Mouse (Mus musculus) heart, embryonic 16.5 days (tissue): Measurements from ENCODE around the gene Dnm3. TPM values are rescaled to one million over a fixed set of nuclear protein-coding genes. Genes with fewer than 3 reads are reported as not detected.

Experiments
- ATAC-seq: fragments of 200-750 bp; cut with Nextera tagmentation; replicated peaks from 2 replicates; pipeline ENCODE4 v1.8.0; 2017; ENCODE audit warnings: moderate number of reproducible peaks; ENCODE audit not compliant: insufficient read depth, low FRiP score; ENCODE audit errors: extremely low read depth
- H3K27ac ChIP-seq: fragments of 300-500 bp; sonication (generic); 2 replicates; pipeline ENCODE4 v1.5.1; 2014; ENCODE audit warnings: mild to moderate bottlenecking, low read length, control low read depth, moderate library complexity
- H3K27me3 ChIP-seq: fragments of 300-500 bp; sonication (generic); 2 replicates; pipeline ENCODE4 v1.6.1; 2014; ENCODE audit warnings: low read length, mixed read lengths; ENCODE audit not compliant: control insufficient read depth, insufficient read depth
- H3K36me3 ChIP-seq: fragments of 300-500 bp; sonication (generic); 2 replicates; pipeline ENCODE4 v1.6.1; 2014; ENCODE audit not compliant: control insufficient read depth, insufficient read depth
- H3K4me1 ChIP-seq: fragments of 300-500 bp; sonication (generic); 2 replicates; pipeline ENCODE4 v1.6.1; 2014; ENCODE audit warnings: low read length, mixed read lengths; ENCODE audit not compliant: control insufficient read depth, insufficient read depth
- H3K4me2 ChIP-seq: fragments of 300-500 bp; sonication (generic); 2 replicates; pipeline ENCODE4 v1.6.1; 2014; ENCODE audit warnings: low read depth, mild to moderate bottlenecking, control low read depth, low read length
- H3K4me3 ChIP-seq: fragments of 300-500 bp; sonication (generic); 2 replicates; pipeline ENCODE4 v1.5.1; 2014; ENCODE audit warnings: mild to moderate bottlenecking, control low read depth, low read length
- H3K9ac ChIP-seq: fragments of 300-500 bp; sonication (generic); 2 replicates; pipeline ENCODE4 v1.6.1; 2014; ENCODE audit warnings: low read length, control low read depth
- H3K9me3 ChIP-seq: fragments of 300-500 bp; sonication (generic); replicated peaks from 2 replicates; pipeline ENCODE4 v1.6.1; 2016; ENCODE audit warnings: low read length; ENCODE audit not compliant: control insufficient read depth
- WGBS: fragments of 180-500 bp; shearing (Covaris S2); extraction: QIAGEN DNeasy Blood & Tissue Kit; methylation state at CpG from one replicate; pipeline ENCODE4 v1.1.7; 2014; 5-methylcytosine and 5-hydroxymethylcytosine counted together
- polyA plus RNA-seq: library from polyadenylated mRNA; unstranded; fragments of >200 nt; fragmentation: Nextera tagmentation; extraction: Ambion mirVana; gene quantifications from 2 replicates; pipeline ENCODE4 v1.2.1, GENCODE M21; 2015

Gene Dnm3
- polyA plus RNA-seq, 1 experiment from 2014 or later = 2.0 TPM

DNA sequence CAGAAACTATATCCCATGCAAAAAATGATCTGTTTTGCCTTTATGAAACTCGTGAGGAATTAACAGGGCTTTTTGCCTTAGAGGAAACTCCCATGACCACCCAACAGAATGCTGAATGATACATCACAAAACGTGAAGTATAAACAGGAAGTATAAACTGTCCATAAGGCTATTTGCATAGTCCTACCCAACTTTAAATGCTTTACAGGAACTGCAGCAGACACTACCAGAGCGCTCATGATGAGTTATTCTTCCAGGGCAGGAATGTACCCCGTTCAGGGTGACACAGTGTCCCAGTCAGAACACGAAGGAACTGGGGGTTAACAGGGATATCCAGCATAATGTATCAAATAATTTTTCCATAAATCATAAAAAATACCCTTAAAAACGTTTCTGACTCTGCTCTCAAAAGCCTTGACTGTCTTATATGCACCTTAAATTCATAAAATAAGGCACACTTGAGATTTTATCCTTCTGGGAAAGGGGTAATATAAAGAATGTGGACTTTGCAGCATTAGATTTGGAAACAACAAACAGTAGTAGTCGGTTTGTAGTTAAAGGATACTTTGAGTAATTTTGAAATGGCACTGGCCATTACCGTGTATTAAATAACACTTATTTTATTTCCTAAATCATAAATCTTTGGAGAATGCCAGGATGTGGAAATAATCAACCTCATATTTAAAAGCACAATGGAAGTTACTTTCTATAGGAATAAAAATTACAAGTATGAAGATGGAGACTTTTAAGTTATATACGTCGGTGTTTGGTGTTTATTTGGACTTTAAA, 252.8 kb downstream of the Dnm3 start:
- no peak for ATAC-seq
- Histone ChIP-seq H3K9ac (no peak overlapping the region), H3K9me3 (no peaks in the 10 kb centered on the region), H3K4me3 (no peak overlapping the region), H3K36me3 (no peaks in the 10 kb centered on the region), H3K27me3 (no peaks in the 10 kb centered on the region), H3K4me2 (no peak overlapping the region), H3K4me1 (peaks cover 2% of the 10 kb centered on the region; the same call in 1 of the 2 replicates), H3K27ac (peak overlapping the region; percentile 21; the same call in 1 of the 2 replicates)
- WGBS = 55% methylated on average over 10 of the region's 10 CpGs

DNA sequence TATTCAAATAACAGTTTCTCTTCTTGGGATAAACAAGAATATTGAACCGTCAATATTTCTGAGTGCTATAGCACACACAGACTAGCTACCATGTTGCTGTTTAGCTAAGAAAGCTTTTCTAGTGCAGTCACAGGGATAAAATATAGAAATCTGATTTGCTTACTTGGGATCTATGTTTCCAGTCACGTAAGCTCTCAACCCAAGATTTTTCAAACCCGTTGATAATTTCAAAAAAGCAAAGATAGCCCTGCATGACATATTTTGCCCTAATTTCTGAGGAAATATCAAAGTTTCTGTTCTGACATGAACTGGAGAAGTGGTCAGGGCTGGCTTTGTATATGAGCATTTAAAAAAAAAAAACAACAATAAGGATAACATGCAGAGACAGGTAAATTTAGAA, 253.8 kb downstream of the Dnm3 start:
- H3K4me2 ChIP-seq = no peak overlapping the region
- peaks cover 2% of the 10 kb centered on the region; the same call in 1 of the 2 replicates for H3K4me1 ChIP-seq
- no peak overlapping the region for H3K27ac ChIP-seq
- ATAC-seq = no peak
- no peaks in the 10 kb centered on the region for H3K36me3 ChIP-seq
- H3K9me3 ChIP-seq = no peaks in the 10 kb centered on the region
- H3K9ac ChIP-seq = no peak overlapping the region
- no peak overlapping the region for H3K4me3 ChIP-seq
- no peaks in the 10 kb centered on the region for H3K27me3 ChIP-seq
- 68% methylated on average over 3 of the region's 3 CpGs for WGBS

DNA sequence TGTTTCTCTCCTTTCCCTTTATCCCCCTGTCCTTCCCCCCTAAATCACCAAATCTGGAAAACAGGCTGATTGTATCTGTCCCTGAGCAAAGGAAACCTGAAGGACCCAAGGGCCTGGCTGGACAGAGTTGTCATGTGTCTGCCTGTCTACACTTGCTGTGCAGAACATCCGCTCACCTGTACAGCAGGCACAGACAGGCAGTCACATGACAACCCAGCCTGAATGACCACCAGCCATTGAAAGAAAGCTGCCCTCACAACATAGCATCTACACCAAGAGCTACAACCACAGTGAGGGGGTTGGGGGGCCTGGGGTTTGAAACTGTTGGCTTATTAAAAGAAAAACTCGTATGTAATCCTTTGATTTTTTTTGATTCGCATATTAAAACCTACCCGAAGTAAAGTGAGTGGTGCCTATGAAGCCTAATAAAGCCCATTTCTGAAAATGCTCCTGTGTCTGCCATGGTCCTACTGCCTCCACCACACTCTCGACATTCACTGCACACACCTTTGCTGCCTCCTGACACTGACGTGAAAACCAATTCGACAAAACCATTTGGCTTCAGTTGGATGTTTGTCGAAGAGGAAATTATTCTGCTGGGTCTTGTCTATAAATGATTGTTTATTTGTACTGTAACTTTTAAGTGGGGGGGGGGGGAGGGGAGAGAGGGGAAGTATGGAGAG, 254.4 kb downstream of the Dnm3 start:
- Histone ChIP-seq H3K9me3 (no peaks in the 10 kb centered on the region), H3K9ac (no peak overlapping the region), H3K4me2 (no peak overlapping the region), H3K27me3 (no peaks in the 10 kb centered on the region), H3K4me1 (peaks cover 8% of the 10 kb centered on the region), H3K36me3 (no peaks in the 10 kb centered on the region), H3K27ac (no peak overlapping the region), H3K4me3 (no peak overlapping the region)
- 77% methylated on average over 8 of the region's 8 CpGs for WGBS
- no peak for ATAC-seq

- no peaks in the 10 kb centered on the region for H3K9me3 ChIP-seq
- no peak for ATAC-seq
- no peak overlapping the region for H3K9ac ChIP-seq
- no peak overlapping the region for H3K4me2 ChIP-seq
- H3K36me3 ChIP-seq = no peaks in the 10 kb centered on the region
- peaks cover 8% of the 10 kb centered on the region for H3K4me1 ChIP-seq
- no peaks in the 10 kb centered on the region for H3K27me3 ChIP-seq
- H3K27ac ChIP-seq = no peak overlapping the region
- H3K4me3 ChIP-seq = no peak overlapping the region
Observed at GRCm38 (mm10) chr1:162222353-162222752, 255.5 kb downstream of the Dnm3 start.

GRCm38 (mm10) chr1:162221801-162222301, 256.0 kb downstream of the Dnm3 start:
- Histone ChIP-seq H3K4me3 (no peak overlapping the region), H3K27me3 (no peaks in the 10 kb centered on the region), H3K36me3 (no peaks in the 10 kb centered on the region), H3K27ac (no peak overlapping the region), H3K9ac (no peak overlapping the region), H3K9me3 (no peaks in the 10 kb centered on the region), H3K4me1 (peaks cover 8% of the 10 kb centered on the region), H3K4me2 (peak overlapping the region; percentile 42)
- WGBS = 16% methylated on average over 4 of the region's 4 CpGs
- ATAC-seq = no peak

DNA sequence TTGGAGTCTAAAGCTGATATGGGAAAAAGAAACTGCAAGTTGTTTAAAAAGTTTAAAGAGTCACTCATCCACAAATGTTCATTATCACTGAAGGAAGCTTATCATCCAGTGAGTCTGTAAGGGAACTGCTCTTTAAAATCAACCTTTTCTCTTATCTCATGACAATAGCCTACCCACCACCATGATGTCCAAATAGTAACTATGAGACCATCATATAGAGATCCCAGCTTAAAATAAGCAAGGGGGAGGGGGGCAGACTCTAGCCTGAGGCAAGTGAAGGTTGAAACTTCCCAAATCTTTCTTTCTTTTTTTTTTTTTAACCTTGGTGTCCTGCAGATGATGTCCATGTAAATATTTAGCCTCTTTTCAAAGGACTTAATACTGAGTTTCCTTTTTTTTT, 256.9 kb downstream of the Dnm3 start:
- Histone ChIP-seq H3K4me2 (peak overlapping the region; percentile 57), H3K27me3 (no peaks in the 10 kb centered on the region), H3K4me1 (peaks cover 8% of the 10 kb centered on the region), H3K27ac (peak overlapping the region; percentile 48), H3K36me3 (no peaks in the 10 kb centered on the region), H3K9ac (peak overlapping the region; percentile 33; the same call in 1 of the 2 replicates), H3K4me3 (peak overlapping the region; percentile 38), H3K9me3 (no peaks in the 10 kb centered on the region)
- no peak for ATAC-seq

DNA sequence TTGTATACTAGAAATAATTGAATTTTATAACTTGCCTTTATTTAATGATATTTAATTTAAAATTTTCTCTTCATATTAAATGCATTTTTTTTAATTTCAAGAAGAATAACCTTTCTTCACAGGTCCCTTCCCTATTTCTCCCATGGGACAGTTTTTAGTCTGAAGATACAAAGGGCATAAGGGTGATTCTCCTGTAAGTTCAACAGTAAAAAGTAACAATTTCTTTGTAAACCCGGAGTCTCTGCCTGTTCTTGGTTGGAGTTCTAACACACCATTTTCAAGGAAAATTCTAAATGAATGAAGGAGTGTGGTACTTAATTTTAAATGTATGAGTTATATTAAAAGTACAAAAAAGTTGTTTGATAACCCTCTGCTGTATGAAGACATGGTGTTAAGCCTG, 258.1 kb downstream of the Dnm3 start:
- WGBS = 54% methylated on average over 1 of the region's 1 CpGs
- Histone ChIP-seq H3K4me1 (peaks cover 11% of the 10 kb centered on the region), H3K9ac (no peak overlapping the region; the same call in 1 of the 2 replicates), H3K27me3 (no peaks in the 10 kb centered on the region), H3K36me3 (no peaks in the 10 kb centered on the region), H3K27ac (no peak overlapping the region), H3K4me2 (no peak overlapping the region), H3K9me3 (no peaks in the 10 kb centered on the region), H3K4me3 (peak overlapping the region; percentile 19; the same call in 1 of the 2 replicates)
- no peak for ATAC-seq

DNA sequence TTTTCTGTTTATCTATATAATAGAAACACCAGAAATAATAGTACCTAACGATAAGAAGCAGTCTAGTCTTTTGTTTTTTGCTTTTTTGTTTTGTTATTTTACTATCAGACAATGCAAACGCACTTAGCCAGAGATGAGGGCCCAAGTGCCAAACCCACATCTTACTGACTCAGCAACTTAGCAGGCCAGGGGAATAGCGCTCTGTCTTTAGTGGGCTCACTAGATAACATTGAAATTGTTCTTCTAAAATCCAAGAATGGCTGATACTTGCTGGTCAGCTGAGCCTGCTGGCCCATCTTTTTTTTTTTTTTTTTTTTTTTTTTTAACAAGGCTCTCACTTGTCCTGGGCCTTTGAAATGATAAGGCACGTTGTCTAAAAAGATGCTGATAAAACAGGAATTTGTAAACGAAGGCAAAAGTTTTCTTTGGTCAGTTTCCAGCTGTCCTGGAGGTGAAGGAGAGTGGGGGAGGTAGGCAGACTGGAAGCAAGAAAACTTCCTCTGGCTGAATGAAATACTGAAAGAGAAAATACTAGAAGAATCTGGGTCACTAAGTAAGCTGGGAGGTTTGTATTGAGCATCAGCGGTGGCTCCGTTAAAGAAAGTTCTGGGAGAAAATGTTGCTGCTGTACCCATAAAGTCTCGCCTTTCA, 259.2 kb downstream of the Dnm3 start:
- Histone ChIP-seq H3K4me1 (peaks cover 11% of the 10 kb centered on the region), H3K27ac (peak overlapping the region; percentile 88), H3K9ac (peak overlapping the region; percentile 69), H3K4me2 (peak overlapping the region; percentile 38), H3K9me3 (no peaks in the 10 kb centered on the region), H3K36me3 (no peaks in the 10 kb centered on the region), H3K4me3 (peak overlapping the region; percentile 48), H3K27me3 (no peaks in the 10 kb centered on the region)
- 33% methylated on average over 8 of the region's 8 CpGs for WGBS
- peak; percentile 15; the same call in 1 of the 2 replicates for ATAC-seq
